Mouse (Mus musculus) embryo, embryonic 11.5 days (tissue): Measurements from ENCODE around the gene 4632433K11Rik.

Experiments
- DNase-seq: peaks from one replicate; pipeline ENCODE4 v3.0.0-alpha.2; 2012; ENCODE audit warnings: low read depth, low spot score

Gene 4632433K11Rik

GRCm38 (mm10) chr7:5020000-5020681 is 13.8 kb upstream of the 4632433K11Rik start, which contains the start of the genes Zfp865 and Ccdc106:
Gene Zfp865, plus strand, starts transcription at chr7:5020376.
Gene Ccdc106, plus strand, starts transcription at chr7:5020553.
- peak; percentile 97 for DNase-seq

- peak; percentile 11 for DNase-seq
Measured at GRCm38 (mm10) chr7:5020685-5021084, 13.2 kb upstream of the 4632433K11Rik start.

GRCm38 (mm10) chr7:5021197-5021596 is 12.7 kb upstream of the 4632433K11Rik start:
- DNase-seq, result no peak

GRCm38 (mm10) chr7:5029543-5029942 is 4.4 kb upstream of the 4632433K11Rik start:
- DNase-seq, result no peak

- no peak for DNase-seq
Measured at GRCm38 (mm10) chr7:5029946-5030345, 4.0 kb upstream of the 4632433K11Rik start.

GRCm38 (mm10) chr7:5030554-5031275 is 3.2 kb upstream of the 4632433K11Rik start:
- DNase-seq, result no peak

- DNase-seq, result no peak
Measured at GRCm38 (mm10) chr7:5031496-5031895, 2.4 kb upstream of the 4632433K11Rik start.

- no peak for DNase-seq
Measured at GRCm38 (mm10) chr7:5035628-5036027, 1.7 kb downstream of the 4632433K11Rik start.

GRCm38 (mm10) chr7:5036136-5036535 is 2.2 kb downstream of the 4632433K11Rik start:
- DNase-seq, result no peak

GRCm38 (mm10) chr7:5037026-5037425 is 3.1 kb downstream of the 4632433K11Rik start:
- DNase-seq, result no peak

- DNase-seq, result no peak
Measured at GRCm38 (mm10) chr7:5037467-5037866, 3.5 kb downstream of the 4632433K11Rik start.

GRCm38 (mm10) chr7:5038109-5038732 is 4.3 kb downstream of the 4632433K11Rik start, which contains the start of gene Zfp784:
Gene Zfp784, minus strand, starts transcription at chr7:5038446.
- peak; percentile 81 for DNase-seq

- no peak for DNase-seq
Measured at GRCm38 (mm10) chr7:5038940-5039339, 5.0 kb downstream of the 4632433K11Rik start.

- DNase-seq, result no peak
Measured at GRCm38 (mm10) chr7:5044981-5045380, 11.1 kb downstream of the 4632433K11Rik start.

- no peak for DNase-seq
Measured at GRCm38 (mm10) chr7:5046112-5046511, 12.2 kb downstream of the 4632433K11Rik start.

GRCm38 (mm10) chr7:5047313-5047712 is 13.4 kb downstream of the 4632433K11Rik start:
- DNase-seq, result no peak

- peak; percentile 58 for DNase-seq
Measured at GRCm38 (mm10) chr7:5051193-5052192, 17.6 kb downstream of the 4632433K11Rik start, which contains the start of gene Zfp580. Gene Zfp580, plus strand, starts transcription at chr7:5051538.

GRCm38 (mm10) chr7:5052438-5052837 is 18.5 kb downstream of the 4632433K11Rik start:
- no peak for DNase-seq

GRCm38 (mm10) chr7:5052931-5053343 is 19.0 kb downstream of the 4632433K11Rik start:
- no peak for DNase-seq

GRCm38 (mm10) chr7:5053456-5054179 is 19.7 kb downstream of the 4632433K11Rik start:
- no peak for DNase-seq
